Mouse (Mus musculus) neural tube, embryonic 14.5 days (tissue): ENCODE data around the gene Uts2. TPM values are rescaled to one million over a fixed set of nuclear protein-coding genes. Genes with fewer than 3 reads are reported as not detected.
A peak's percentile ranks its signal among the peaks of the same experiment; 100 is the strongest.

Experiments used
- ATAC-seq: fragments of 200-750 bp; cut with Nextera tagmentation; 2 replicates; pipeline ENCODE4 v1.8.0; 2017; ENCODE audit warnings: low read depth, mild to moderate bottlenecking, moderate TSS enrichment, moderate library complexity
- H3K27ac ChIP-seq: fragments of 300-500 bp; sonication (generic); 2 replicates; pipeline ENCODE4 v1.5.1; 2014; ENCODE audit warnings: low read depth, mild to moderate bottlenecking, control low read depth, low read length, moderate library complexity, mixed read lengths
- H3K27me3 ChIP-seq: fragments of 300-500 bp; sonication (generic); 2 replicates; pipeline ENCODE4 v1.6.1; 2014; ENCODE audit warnings: low read length; ENCODE audit not compliant: control insufficient read depth, insufficient read depth
- H3K36me3 ChIP-seq: fragments of 300-500 bp; sonication (generic); 2 replicates; pipeline ENCODE4 v1.6.1; 2014; ENCODE audit warnings: low read length, mixed read lengths; ENCODE audit not compliant: control insufficient read depth, insufficient read depth
- H3K4me1 ChIP-seq: fragments of 300-500 bp; sonication (generic); 2 replicates; pipeline ENCODE4 v1.6.1; 2014; ENCODE audit warnings: low read length; ENCODE audit not compliant: control insufficient read depth, insufficient read depth
- H3K4me2 ChIP-seq: fragments of 300-500 bp; sonication (generic); 2 replicates; pipeline ENCODE4 v1.6.1; 2014; ENCODE audit warnings: mild to moderate bottlenecking, low read depth, low read length, control low read depth
- H3K4me3 ChIP-seq: fragments of 300-500 bp; sonication (generic); 2 replicates; pipeline ENCODE4 v1.5.1; 2014; ENCODE audit warnings: low read depth, low read length, control low read depth, mixed read lengths
- H3K9ac ChIP-seq: fragments of 300-500 bp; sonication (generic); replicated peaks from 2 replicates; pipeline ENCODE4 v1.6.1; 2014; ENCODE audit warnings: low read depth, mild to moderate bottlenecking, control low read depth, low read length, mixed read lengths
- H3K9me3 ChIP-seq: fragments of 300-500 bp; sonication (generic); 2 replicates; pipeline ENCODE4 v1.6.1; 2016; ENCODE audit warnings: low read length; ENCODE audit not compliant: control insufficient read depth
- WGBS: fragments of 180-500 bp; shearing (Covaris S2); extraction: QIAGEN DNeasy Blood & Tissue Kit; methylation state at CpG from one replicate; pipeline ENCODE4 v1.1.7; 2014; 5-methylcytosine and 5-hydroxymethylcytosine counted together
- polyA plus RNA-seq: library from polyadenylated mRNA; unstranded; fragments of >200 nt; fragmentation: Nextera tagmentation; extraction: Ambion mirVana; gene quantifications from 2 replicates; pipeline ENCODE4 v1.2.1, GENCODE M21; 2014

The Uts2 gene
- polyA plus RNA-seq, 1 experiment from 2014 or later: 9.5 TPM

- no peak overlapping the region for H3K4me2 ChIP-seq
- no peaks in the 10 kb centered on the region for H3K9me3 ChIP-seq
- H3K27ac ChIP-seq: no peak overlapping the region
- H3K4me3 ChIP-seq: no peak overlapping the region
- H3K9ac ChIP-seq: no peak overlapping the region
- 91% methylated on average over 11 of the region's 11 CpGs for WGBS
- H3K4me1 ChIP-seq: no peaks in the 10 kb centered on the region
- H3K36me3 ChIP-seq: no peaks in the 10 kb centered on the region
- H3K27me3 ChIP-seq: no peaks in the 10 kb centered on the region
- no peak for ATAC-seq
Measured at GRCm38 (mm10) chr4:151037800-151038199, 40.9 kb downstream of the Uts2 start.

DNA sequence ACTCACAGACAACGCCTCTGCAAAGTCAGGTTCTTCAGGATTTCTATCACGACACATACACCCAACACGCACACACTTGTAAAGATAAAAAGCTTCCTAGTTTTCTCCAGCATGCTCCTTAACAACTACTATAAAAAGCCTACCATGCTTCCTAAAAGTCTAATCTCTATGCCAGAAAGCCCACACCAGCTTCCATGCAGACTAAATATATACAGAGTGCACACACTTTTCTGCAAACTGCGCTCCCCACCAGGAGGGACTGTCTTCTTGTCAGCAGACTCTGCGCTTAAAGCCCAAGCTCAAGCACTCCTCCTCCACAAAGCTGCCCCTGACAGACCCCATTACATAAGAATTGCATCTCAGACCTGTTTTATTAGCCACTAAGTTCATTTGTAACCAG, 44.6 kb downstream of the Uts2 start:
- Histone ChIP-seq H3K4me1 (0 out of 2 replicates have a peak, but pooled peaks cover 5% of the 10 kb centered on the region), H3K9me3 (no peaks in the 10 kb centered on the region), H3K27ac (no peak overlapping the region), H3K9ac (no peak overlapping the region), H3K36me3 (0 out of 2 replicates have a peak, but pooled peaks cover under 1% of the 10 kb centered on the region), H3K4me3 (no peak overlapping the region), H3K27me3 (no peaks in the 10 kb centered on the region), H3K4me2 (no peak overlapping the region)
- ATAC-seq: no peak
- 84% methylated on average over 5 of the region's 5 CpGs for WGBS

GRCm38 (mm10) chr4:151043281-151043680, 46.4 kb downstream of the Uts2 start:
- H3K4me3 ChIP-seq: no peak overlapping the region
- no peaks in the 10 kb centered on the region for H3K27me3 ChIP-seq
- no peaks in the 10 kb centered on the region for H3K9me3 ChIP-seq
- H3K9ac ChIP-seq: no peak overlapping the region
- H3K4me1 ChIP-seq: 0 out of 2 replicates have a peak, but pooled peaks cover 5% of the 10 kb centered on the region
- no peak overlapping the region for H3K27ac ChIP-seq
- H3K36me3 ChIP-seq: peaks cover 10% of the 10 kb centered on the region; the same call in 1 of the 2 replicates
- 27% methylated on average over 5 of the region's 5 CpGs for WGBS
- peak overlapping the region; percentile 79; the same call in 1 of the 2 replicates for H3K4me2 ChIP-seq
- ATAC-seq: no peak

DNA sequence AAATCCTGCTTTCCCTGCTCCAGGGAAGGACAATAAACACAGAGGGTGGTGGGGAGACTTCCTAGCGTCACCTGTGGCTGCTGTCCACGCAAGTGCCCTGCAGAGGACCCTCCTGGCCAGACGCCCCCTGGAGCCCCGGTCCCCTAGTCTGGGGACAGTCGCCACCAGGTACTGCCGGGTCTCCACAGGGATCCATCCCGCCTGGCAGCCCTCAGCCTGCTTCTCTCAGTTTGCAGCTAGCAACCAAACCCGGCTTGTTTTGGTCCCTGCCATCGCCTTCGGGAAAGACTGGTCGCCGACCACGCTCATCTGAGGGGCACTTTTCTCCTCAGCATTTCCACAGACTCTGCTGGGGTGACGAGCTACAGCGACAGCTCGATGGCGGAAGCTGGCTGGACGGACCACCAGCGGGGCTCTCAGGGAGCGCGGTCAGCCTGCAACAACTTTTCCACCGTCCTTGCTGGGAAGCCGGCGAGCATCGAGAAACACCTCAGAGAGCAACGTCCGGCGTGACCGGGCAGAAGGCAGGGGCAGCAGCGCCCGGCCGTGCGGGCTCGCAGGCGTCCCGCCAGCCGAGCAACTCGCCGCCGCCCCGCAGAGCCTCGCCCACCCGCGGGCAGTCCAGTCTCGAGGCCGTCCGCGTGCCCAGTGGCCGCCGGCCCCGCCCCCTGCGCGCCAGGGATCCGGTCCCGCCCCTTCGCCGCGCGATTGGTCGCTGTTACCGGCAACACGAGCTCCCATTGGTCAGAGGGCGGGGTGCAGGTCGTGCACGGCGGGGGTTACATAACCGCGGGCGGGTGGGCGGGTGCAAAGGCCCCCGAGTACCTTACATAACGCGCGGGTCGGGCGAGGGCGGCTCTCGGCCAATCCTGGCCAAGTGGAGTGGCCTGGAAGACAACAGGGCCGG, 47.4 kb downstream of the Uts2 start, which contains the start of gene Per3:
Per3 (minus strand) TSS at position 629 of the 907 bp plus-strand sequence.
- Histone ChIP-seq H3K27me3 (no peaks in the 10 kb centered on the region), H3K4me2 (peak within 1 kb of the TSS; percentile 79), H3K36me3 (peaks cover 18% of the 10 kb centered on the region), H3K9me3 (no peaks in the 10 kb centered on the region), H3K4me3 (peak within 1 kb of the TSS; percentile 56), H3K4me1 (0 out of 2 replicates have a peak, but pooled peaks cover 5% of the 10 kb centered on the region), H3K9ac (peak within 1 kb of the TSS; percentile 54), H3K27ac (no peak within 1 kb of the TSS)
- 0% methylated on average over 78 of the region's 79 CpGs for WGBS
- ATAC-seq: peak; percentile 96

- Histone ChIP-seq H3K27ac (no peak overlapping the region), H3K4me1 (0 out of 2 replicates have a peak, but pooled peaks cover 5% of the 10 kb centered on the region)
Measured at GRCm38 (mm10) chr4:151044944-151045570, 48.2 kb downstream of the Uts2 start.

DNA sequence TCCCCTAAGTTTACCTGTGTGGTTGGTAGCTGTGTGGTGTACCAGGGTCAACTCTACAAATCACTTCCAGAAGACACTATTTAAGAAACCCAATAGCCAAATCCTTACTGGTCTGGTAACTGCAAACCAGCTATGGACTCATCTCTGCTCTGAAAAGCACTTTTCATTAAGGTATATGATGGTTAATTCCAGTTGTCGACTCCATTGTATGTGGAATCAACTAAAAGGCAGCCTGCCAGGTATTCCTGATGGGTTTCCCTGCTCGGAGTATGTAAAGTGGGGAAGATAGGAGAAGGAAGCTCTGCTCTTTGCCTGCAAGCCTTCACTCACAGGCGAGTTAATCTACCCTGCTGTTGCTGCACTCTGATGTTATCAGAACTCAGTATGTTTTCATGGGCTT, 49.6 kb downstream of the Uts2 start:
- H3K27me3 ChIP-seq: no peaks in the 10 kb centered on the region
- WGBS: 94% methylated on average over 3 of the region's 3 CpGs
- peaks cover 31% of the 10 kb centered on the region for H3K36me3 ChIP-seq
- no peak overlapping the region for H3K27ac ChIP-seq
- no peak overlapping the region for H3K4me2 ChIP-seq
- H3K9ac ChIP-seq: no peak overlapping the region
- H3K4me3 ChIP-seq: no peak overlapping the region
- H3K4me1 ChIP-seq: 0 out of 2 replicates have a peak, but pooled peaks cover 5% of the 10 kb centered on the region
- ATAC-seq: no peak
- H3K9me3 ChIP-seq: no peaks in the 10 kb centered on the region

More at GRCm38 (mm10) chr4:151044944-151045570, 48.2 kb downstream of the Uts2 start:
- Histone ChIP-seq H3K4me3 (peak overlapping the region; percentile 56), H3K9me3 (no peaks in the 10 kb centered on the region), H3K9ac (peak overlapping the region; percentile 54), H3K27me3 (no peaks in the 10 kb centered on the region), H3K36me3 (peaks cover 23% of the 10 kb centered on the region), H3K4me2 (peak overlapping the region; percentile 79)
- 0 out of 2 replicates have a peak, but pooled peaks have one; percentile 9 for ATAC-seq
- 5% methylated on average over 21 of the region's 21 CpGs for WGBS

GRCm38 (mm10) chr4:151051162-151051561, 54.3 kb downstream of the Uts2 start:
- Histone ChIP-seq H3K4me1 (no peaks in the 10 kb centered on the region), H3K4me2 (no peak overlapping the region)
- WGBS: 89% methylated on average over 1 of the region's 1 CpGs

More at GRCm38 (mm10) chr4:151051162-151051561, 54.3 kb downstream of the Uts2 start:
- Histone ChIP-seq H3K36me3 (peaks cover 34% of the 10 kb centered on the region), H3K27me3 (no peaks in the 10 kb centered on the region), H3K4me3 (no peak overlapping the region), H3K9me3 (no peaks in the 10 kb centered on the region), H3K9ac (no peak overlapping the region), H3K27ac (no peak overlapping the region)
- no peak for ATAC-seq
